Comparison of ENCODE assay signal across 9 mouse cellular contexts in genomic region chr12:109436367-109436807, GRCm38 (mm10). TPM values are rescaled to one million over a fixed set of nuclear protein-coding genes. Genes with fewer than 3 reads are reported as not detected.
DNase-seq lines count a peak whose midpoint lies in the region; ATAC-seq and TF ChIP-seq lines count a peak whose summit lies in the region.
"Had no signal": no experiment of that assay in that cellular context is flagged by ENCODE, and none has a peak within 500 bp of the region (broad histone marks: within the 10 kb centered on the region; RNA-seq: fewer than 3 reads in every experiment).

No protein-coding gene starts in this region.

- 13% methylated on average over 10 of the region's 10 CpGs for WGBS in embryonic facial prominence, embryonic 13.5 days
- 4% methylated on average over 10 of the region's 10 CpGs for WGBS in intestine, embryonic 14.5 days
- 7% methylated on average over 10 of the region's 10 CpGs for WGBS in lung, embryonic 14.5 days

- peak overlapping the region; percentile 23 for H3K4me2 ChIP-seq in embryonic facial prominence, embryonic 13.5 days
- peak overlapping the region; percentile 20 for H3K4me2 ChIP-seq in intestine, embryonic 14.5 days (ENCODE audit: low read length)
- 0 out of 2 replicates have a peak overlapping the region, but pooled peaks have one; percentile 3 for H3K4me2 ChIP-seq in lung, embryonic 14.5 days

- H3K9me3 ChIP-seq in ES-Bruce4 (replicated peaks; ENCODE audit: control insufficient read depth, insufficient read depth, low read length, poor library complexity, severe bottlenecking): no peaks in the 10 kb centered on the region
- H3K9me3 ChIP-seq in embryonic facial prominence, embryonic 13.5 days: no peaks in the 10 kb centered on the region
- H3K9me3 ChIP-seq in intestine, embryonic 14.5 days (ENCODE audit: control insufficient read depth, low read length): no peaks in the 10 kb centered on the region
- H3K9me3 ChIP-seq in lung, embryonic 14.5 days (ENCODE audit: low read depth, low read length): no peaks in the 10 kb centered on the region

- TF ChIP-seq CTCF in ES-Bruce4 (IDR thresholded peaks at IDR 0.05; ENCODE audit: low read depth, low read length): peak; percentile 36
- peak; percentile 72 for TF ChIP-seq CTCF in lung, embryonic 14.5 days (IDR thresholded peaks at IDR 0.05; ENCODE audit: low read depth)

- no peak overlapping the region for H3K4me3 ChIP-seq in ES-Bruce4 (ENCODE audit: low read depth, low read length)
- no peak overlapping the region for H3K4me3 ChIP-seq in embryonic facial prominence, embryonic 13.5 days
- no peak overlapping the region for H3K4me3 ChIP-seq in intestine, embryonic 14.5 days (ENCODE audit: low read depth, low read length)
- no peak overlapping the region for H3K4me3 ChIP-seq in lung, embryonic 14.5 days (ENCODE audit: low read depth, low read length)

- H3K27me3 ChIP-seq in ES-Bruce4 (ENCODE audit: control insufficient read depth, insufficient read depth, low read length, poor library complexity, severe bottlenecking): no peaks in the 10 kb centered on the region
- H3K27me3 ChIP-seq in embryonic facial prominence, embryonic 13.5 days: no peaks in the 10 kb centered on the region; the same call in 1 of the 2 replicates
- H3K27me3 ChIP-seq in intestine, embryonic 14.5 days (replicated peaks; ENCODE audit: control insufficient read depth, insufficient read depth, low read length): no peaks in the 10 kb centered on the region
- H3K27me3 ChIP-seq in lung, embryonic 14.5 days (ENCODE audit: insufficient read depth, low read length): no peaks in the 10 kb centered on the region

- no peaks in the 10 kb centered on the region for H3K36me3 ChIP-seq in ES-Bruce4 (ENCODE audit: control insufficient read depth, insufficient read depth, low read length, poor library complexity, severe bottlenecking)
- no peaks in the 10 kb centered on the region for H3K36me3 ChIP-seq in embryonic facial prominence, embryonic 13.5 days
- H3K36me3 ChIP-seq in intestine, embryonic 14.5 days (ENCODE audit: control insufficient read depth, insufficient read depth, low read length): no peaks in the 10 kb centered on the region
- H3K36me3 ChIP-seq in lung, embryonic 14.5 days (ENCODE audit: insufficient read depth): no peaks in the 10 kb centered on the region
- H3K36me3 ChIP-seq: G1E had no signal

- peak; percentile 9 for DNase-seq in cerebellum, adult 9-11 months
- no peak for DNase-seq in cerebellum, adult 11 months
- peak; percentile 82 for DNase-seq in intestine, embryonic 14.5 days (ENCODE audit: low spot score)
- peak; percentile 70 for DNase-seq in lung, embryonic 14.5 days
- peak; percentile 80 for DNase-seq in testis, postnatal 10 days (ENCODE audit: low spot score)
- no peak for DNase-seq in right cerebral cortex, adult 2 months (ENCODE audit: low spot score in 2 of 2)

- H3K9ac ChIP-seq in ES-Bruce4 (ENCODE audit: low read depth, poor library complexity, severe bottlenecking): no peak overlapping the region
- peak overlapping the region; percentile 32; the same call in 1 of the 2 replicates for H3K9ac ChIP-seq in embryonic facial prominence, embryonic 13.5 days
- peak overlapping the region; percentile 5; the same call in 1 of the 2 replicates for H3K9ac ChIP-seq in intestine, embryonic 14.5 days (ENCODE audit: low read length)
- H3K9ac ChIP-seq in lung, embryonic 14.5 days: peak overlapping the region; percentile 36

- no peak for ATAC-seq in embryonic facial prominence, embryonic 13.5 days (ENCODE audit: insufficient number of reproducible peaks, insufficient read depth, low FRiP score, low TSS enrichment, low read depth)
- peak; percentile 66 for ATAC-seq in intestine, embryonic 14.5 days (replicated peaks; ENCODE audit: low FRiP score, low TSS enrichment, low read depth)
- peak; percentile 64 for ATAC-seq in lung, embryonic 14.5 days (ENCODE audit: insufficient read depth)

- H3K4me1 ChIP-seq in ES-Bruce4 (ENCODE audit: control insufficient read depth, insufficient read depth, low read length): no peaks in the 10 kb centered on the region
- peaks cover 55% of the 10 kb centered on the region for H3K4me1 ChIP-seq in embryonic facial prominence, embryonic 13.5 days
- H3K4me1 ChIP-seq in intestine, embryonic 14.5 days (replicated peaks; ENCODE audit: control insufficient read depth, insufficient read depth, low read length): peaks cover 62% of the 10 kb centered on the region
- peaks cover 48% of the 10 kb centered on the region for H3K4me1 ChIP-seq in lung, embryonic 14.5 days (ENCODE audit: insufficient read depth)

- no peak overlapping the region for H3K27ac ChIP-seq in ES-Bruce4 (ENCODE audit: insufficient read depth, low read length)
- H3K27ac ChIP-seq in embryonic facial prominence, embryonic 13.5 days: peak overlapping the region; percentile 75
- peak overlapping the region; percentile 92 for H3K27ac ChIP-seq in intestine, embryonic 14.5 days (ENCODE audit: low read depth)
- H3K27ac ChIP-seq in lung, embryonic 14.5 days (ENCODE audit: low read depth): peak overlapping the region; percentile 75; the same call in 1 of the 2 replicates

- no peak for TF ChIP-seq POLR2A in ES-Bruce4 (IDR thresholded peaks at IDR 0.05; ENCODE audit: insufficient read depth, low read length)

- TF ChIP-seq EP300 in ES-Bruce4 (IDR thresholded peaks at IDR 0.05; ENCODE audit: insufficient read depth, low read depth, low read length): no peak

RNA-seq across cellular contexts. Expression of gene Dlk1, which starts 16.2 kb away (rescaled TPM):
- polyA plus RNA-seq in ES-Bruce4 (2011; ENCODE audit: insufficient read depth, insufficient read length, low read depth, missing spikeins): 2.4 and 2.8 TPM in 2 replicates
- 176 and 272 TPM in 2 replicates for polyA plus RNA-seq in embryonic facial prominence, embryonic 13.5 days (2015; fragmentation: Nextera tagmentation; extraction: Ambion mirVana)
- polyA plus RNA-seq in intestine, embryonic 14.5 days (2014; fragmentation: Nextera tagmentation; extraction: Ambion mirVana): 398 and 437 TPM in 2 replicates
- polyA plus RNA-seq in lung, embryonic 14.5 days (2014; fragmentation: Nextera tagmentation; extraction: Ambion mirVana): 468 and 481 TPM in 2 replicates
- polyA plus RNA-seq: G1E had no signal

Comparison
In these comparisons a context has a peak if more than half of its experiments do, and no peak if none do; other contexts are left out.
1. DNase-seq: peak in cerebellum, adult 9-11 months (single experiment), intestine, embryonic 14.5 days (single experiment), lung, embryonic 14.5 days (single experiment) and testis, postnatal 10 days (single experiment); none in cerebellum, adult 11 months (single experiment) and right cerebral cortex, adult 2 months (0 of 2).
2. RNA of gene Dlk1, which starts 16.2 kb away (polyA plus RNA-seq): 468 to 481 TPM in lung, embryonic 14.5 days, 398 to 437 TPM in intestine, embryonic 14.5 days and 176 to 272 TPM in embryonic facial prominence, embryonic 13.5 days; 2.4 to 2.8 TPM in ES-Bruce4; every median in the first group is over 10 times any median in the second.
3. Peak in every context shown above with its lines, with median percentiles within 50 percentile points of each other: H3K4me2 ChIP-seq.